17 mouse cellular contexts compared by ENCODE assay signal in genomic region chr1:136658456-136659227, GRCm38 (mm10).
"Had no signal": no experiment of that assay in that cellular context is flagged by ENCODE, and none has a peak within 500 bp of the region (broad histone marks: within the 10 kb centered on the region; RNA-seq: fewer than 3 reads in every experiment).

No protein-coding gene starts in this region.

- H3K27me3 ChIP-seq: liver, embryonic 13.5 days; midbrain, embryonic 15.5 days; neural tube, embryonic 12.5 days; neural tube, embryonic 15.5 days; stomach, embryonic 15.5 days had no signal

- H3K4me1 ChIP-seq: stomach, embryonic 15.5 days had no signal

- DNase-seq: kidney, adult 2 months; kidney, postnatal 36 days; liver, embryonic 13.5 days; lung, adult 2 months; lung, postnatal 14 days; lung, postnatal 4 days; right cerebral cortex, adult 18-20 months; right cerebral cortex, postnatal 14 days; right cerebral cortex, postnatal 4 days; thymus, postnatal 25 days had no signal

- H3K27ac ChIP-seq: kidney, postnatal 0 days; left cerebral cortex, adult 2 months; liver, embryonic 13.5 days; midbrain, embryonic 15.5 days; neural tube, embryonic 12.5 days; neural tube, embryonic 15.5 days; stomach, embryonic 15.5 days had no signal

- H3K4me3 ChIP-seq: left cerebral cortex, adult 2 months; liver, embryonic 13.5 days; midbrain, embryonic 15.5 days; neural tube, embryonic 12.5 days; neural tube, embryonic 15.5 days; stomach, embryonic 15.5 days had no signal

- H3K36me3 ChIP-seq: liver, embryonic 13.5 days; midbrain, embryonic 15.5 days; neural tube, embryonic 12.5 days; neural tube, embryonic 15.5 days; stomach, embryonic 15.5 days had no signal

- H3K9me3 ChIP-seq: liver, embryonic 13.5 days; midbrain, embryonic 15.5 days; neural tube, embryonic 12.5 days; neural tube, embryonic 15.5 days; stomach, embryonic 15.5 days had no signal

- ATAC-seq: midbrain, embryonic 15.5 days had no signal

- H3K9ac ChIP-seq: liver, embryonic 13.5 days; midbrain, embryonic 15.5 days; neural tube, embryonic 12.5 days; neural tube, embryonic 15.5 days; stomach, embryonic 15.5 days had no signal

- H3K4me2 ChIP-seq: liver, embryonic 13.5 days; midbrain, embryonic 11.5 days; midbrain, embryonic 15.5 days; neural tube, embryonic 12.5 days; neural tube, embryonic 15.5 days; stomach, embryonic 15.5 days had no signal
